Mouse (Mus musculus): ENCODE results near the gene Desi1. TPM values are rescaled to one million over a fixed set of nuclear protein-coding genes. Genes with fewer than 3 reads are reported as not detected.

Desi1 gene
- total RNA-seq, 1 experiment from 2014 or later: 8.3 TPM

- ATAC-seq (replicated peaks in 1 of 2; ENCODE audit: insufficient read depth in 1 of 2, low FRiP score in 2 of 2, low TSS enrichment in 1 of 2, low read depth in 1 of 2, poor library complexity in 2 of 2, severe bottlenecking in 2 of 2): no peak
Measured at GRCm38 (mm10) chr15:82027276-82027675, 6.4 kb downstream of the Desi1 start.

DNA sequence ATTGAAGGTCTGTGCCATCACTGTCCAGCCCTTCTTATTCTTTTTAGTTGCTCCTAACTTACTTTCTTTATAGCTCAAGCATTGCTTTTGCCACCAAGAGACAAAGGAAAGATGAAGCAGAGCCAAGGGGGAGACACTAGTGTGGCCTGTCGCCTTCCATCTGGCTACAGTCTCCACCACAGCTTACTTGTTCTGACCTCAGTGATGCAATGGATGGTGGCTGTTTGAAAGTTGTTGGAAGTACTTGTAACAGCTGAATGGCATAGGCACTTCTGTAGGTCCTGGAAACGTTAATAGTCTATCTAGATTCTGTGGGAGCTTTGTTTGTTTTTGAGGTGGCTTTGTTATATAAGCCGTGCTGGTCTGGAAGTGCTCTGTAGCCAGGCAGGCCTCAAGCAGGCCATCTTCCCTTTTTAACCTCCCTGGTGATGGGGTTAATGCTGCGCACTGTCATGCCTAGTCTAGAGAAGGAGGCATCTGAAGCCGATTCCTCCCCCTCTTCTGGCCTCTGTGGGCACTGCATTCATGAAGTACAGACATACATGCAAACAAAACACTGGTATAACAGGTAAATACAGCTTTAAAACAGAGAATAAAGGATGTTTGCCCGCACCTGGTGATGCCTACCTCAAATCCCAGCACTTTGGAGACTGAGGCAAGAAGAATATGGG lies 9.6 kb downstream of the Desi1 start:
- ATAC-seq (replicated peaks in 1 of 2; ENCODE audit: insufficient read depth in 1 of 2, low FRiP score in 2 of 2, low TSS enrichment in 1 of 2, low read depth in 1 of 2, poor library complexity in 2 of 2, severe bottlenecking in 2 of 2): no peak

- ATAC-seq (replicated peaks in 1 of 2; ENCODE audit: insufficient read depth in 1 of 2, low FRiP score in 2 of 2, low TSS enrichment in 1 of 2, low read depth in 1 of 2, poor library complexity in 2 of 2, severe bottlenecking in 2 of 2): peak; percentile 52 to 85
Measured at GRCm38 (mm10) chr15:82022535-82023088, 11.1 kb downstream of the Desi1 start.

- no peak for ATAC-seq (replicated peaks in 1 of 2; ENCODE audit: insufficient read depth in 1 of 2, low FRiP score in 2 of 2, low TSS enrichment in 1 of 2, low read depth in 1 of 2, poor library complexity in 2 of 2, severe bottlenecking in 2 of 2)
Measured at GRCm38 (mm10) chr15:82019288-82019687, 14.4 kb downstream of the Desi1 start.

GRCm38 (mm10) chr15:82017461-82017860 lies 16.2 kb downstream of the Desi1 start:
- ATAC-seq (replicated peaks in 1 of 2; ENCODE audit: insufficient read depth in 1 of 2, low FRiP score in 2 of 2, low TSS enrichment in 1 of 2, low read depth in 1 of 2, poor library complexity in 2 of 2, severe bottlenecking in 2 of 2): no peak

GRCm38 (mm10) chr15:82016830-82017229 lies 16.8 kb downstream of the Desi1 start:
- ATAC-seq (replicated peaks in 1 of 2; ENCODE audit: insufficient read depth in 1 of 2, low FRiP score in 2 of 2, low TSS enrichment in 1 of 2, low read depth in 1 of 2, poor library complexity in 2 of 2, severe bottlenecking in 2 of 2): no peak

GRCm38 (mm10) chr15:82016101-82016808 lies 17.4 kb downstream of the Desi1 start:
- ATAC-seq (replicated peaks in 1 of 2; ENCODE audit: insufficient read depth in 1 of 2, low FRiP score in 2 of 2, low TSS enrichment in 1 of 2, low read depth in 1 of 2, poor library complexity in 2 of 2, severe bottlenecking in 2 of 2): peak; percentile 91 to 95

- ATAC-seq (replicated peaks in 1 of 2; ENCODE audit: insufficient read depth in 1 of 2, low FRiP score in 2 of 2, low TSS enrichment in 1 of 2, low read depth in 1 of 2, poor library complexity in 2 of 2, severe bottlenecking in 2 of 2): no peak
Measured at GRCm38 (mm10) chr15:82015392-82016100, 18.1 kb downstream of the Desi1 start.

- no peak for ATAC-seq (replicated peaks in 1 of 2; ENCODE audit: insufficient read depth in 1 of 2, low FRiP score in 2 of 2, low TSS enrichment in 1 of 2, low read depth in 1 of 2, poor library complexity in 2 of 2, severe bottlenecking in 2 of 2)
Measured at GRCm38 (mm10) chr15:82014745-82015391, 18.8 kb downstream of the Desi1 start.

- ATAC-seq (replicated peaks in 1 of 2; ENCODE audit: insufficient read depth in 1 of 2, low FRiP score in 2 of 2, low TSS enrichment in 1 of 2, low read depth in 1 of 2, poor library complexity in 2 of 2, severe bottlenecking in 2 of 2): no peak
Measured at GRCm38 (mm10) chr15:82011947-82012346, 21.7 kb downstream of the Desi1 start.

GRCm38 (mm10) chr15:82004257-82004656 lies 29.4 kb downstream of the Desi1 start:
- ATAC-seq (replicated peaks in 1 of 2; ENCODE audit: insufficient read depth in 1 of 2, low FRiP score in 2 of 2, low TSS enrichment in 1 of 2, low read depth in 1 of 2, poor library complexity in 2 of 2, severe bottlenecking in 2 of 2): no peak

GRCm38 (mm10) chr15:81993992-81994391 lies 39.7 kb downstream of the Desi1 start:
- ATAC-seq (replicated peaks in 1 of 2; ENCODE audit: insufficient read depth in 1 of 2, low FRiP score in 2 of 2, low TSS enrichment in 1 of 2, low read depth in 1 of 2, poor library complexity in 2 of 2, severe bottlenecking in 2 of 2): no peak

DNA sequence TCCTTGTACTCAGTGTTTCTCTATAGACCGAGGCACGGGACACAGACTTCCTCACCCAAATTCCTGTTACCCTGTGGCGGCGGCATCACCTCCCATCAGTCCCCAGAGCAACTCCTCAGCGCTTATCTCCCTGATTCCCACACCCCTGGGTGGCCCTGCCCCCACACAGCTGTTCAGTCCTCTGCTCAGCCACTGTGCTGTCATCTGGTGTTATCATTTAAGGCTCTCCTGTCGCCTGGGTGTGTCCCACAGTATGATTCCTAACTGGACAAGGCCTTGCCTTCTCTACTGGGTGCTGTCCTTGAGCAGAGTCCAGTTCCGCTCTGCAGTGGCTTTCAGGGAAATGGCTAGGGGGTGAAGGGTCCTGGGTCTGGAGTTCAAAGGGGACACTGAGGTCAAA lies 43.1 kb downstream of the Desi1 start:
- no peak for ATAC-seq (replicated peaks in 1 of 2; ENCODE audit: insufficient read depth in 1 of 2, low FRiP score in 2 of 2, low TSS enrichment in 1 of 2, low read depth in 1 of 2, poor library complexity in 2 of 2, severe bottlenecking in 2 of 2)

- ATAC-seq (replicated peaks in 1 of 2; ENCODE audit: insufficient read depth in 1 of 2, low FRiP score in 2 of 2, low TSS enrichment in 1 of 2, low read depth in 1 of 2, poor library complexity in 2 of 2, severe bottlenecking in 2 of 2): peak; percentile 69 to 89
Measured at GRCm38 (mm10) chr15:81989371-81990062, 44.1 kb downstream of the Desi1 start.

GRCm38 (mm10) chr15:81987646-81988045 lies 46.0 kb downstream of the Desi1 start, which contains the start of gene Xrcc6:
Xrcc6 (plus strand) TSS chr15:81987835.
- ATAC-seq (replicated peaks in 1 of 2; ENCODE audit: insufficient read depth in 1 of 2, low FRiP score in 2 of 2, low TSS enrichment in 1 of 2, low read depth in 1 of 2, poor library complexity in 2 of 2, severe bottlenecking in 2 of 2): no peak

DNA sequence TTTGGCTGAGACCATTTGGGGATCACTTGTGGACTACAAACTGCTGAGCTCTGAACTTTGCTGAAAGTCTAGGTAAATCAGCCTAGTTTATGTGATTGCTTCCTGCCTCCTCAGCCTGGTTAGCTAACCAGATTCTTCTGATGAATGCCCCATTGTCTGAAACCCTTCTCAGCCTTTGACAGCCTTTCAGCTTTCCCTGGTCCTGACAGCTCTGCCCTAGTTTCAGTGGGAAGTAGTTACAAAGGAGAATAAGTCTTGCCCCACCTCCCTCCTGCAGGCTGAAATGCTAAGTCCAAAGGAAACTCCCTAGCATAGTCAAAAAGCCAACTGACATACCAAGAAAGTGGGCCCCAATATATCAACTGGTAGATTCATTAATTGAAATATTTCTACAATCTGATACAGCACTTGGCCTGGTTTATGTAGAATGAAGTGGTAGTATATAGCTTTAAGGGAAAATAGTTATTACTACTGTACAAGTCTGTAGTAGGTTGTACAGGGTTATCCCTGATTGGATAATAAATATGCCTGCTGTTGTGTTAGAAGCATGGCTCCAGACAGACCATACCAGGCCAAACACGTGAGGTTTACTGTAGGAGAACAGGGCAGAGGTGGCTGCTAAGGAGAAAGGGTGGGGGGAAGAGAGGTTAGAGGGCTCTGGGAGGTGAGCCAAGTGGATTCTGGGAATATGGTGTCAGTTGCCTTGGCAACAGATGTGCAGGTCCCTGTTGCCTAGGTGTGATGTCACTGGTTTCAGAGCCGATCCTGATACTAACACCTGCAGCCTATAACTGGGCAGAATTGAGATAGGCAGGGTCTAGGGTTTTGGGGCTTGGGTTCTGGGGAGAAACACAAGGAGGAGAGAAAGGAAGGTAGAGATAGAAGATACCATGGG lies 48.1 kb downstream of the Desi1 start:
- ATAC-seq (replicated peaks in 1 of 2; ENCODE audit: insufficient read depth in 1 of 2, low FRiP score in 2 of 2, low TSS enrichment in 1 of 2, low read depth in 1 of 2, poor library complexity in 2 of 2, severe bottlenecking in 2 of 2): no peak

Measured in hematopoietic stem cell, adult 5-6 weeks (primary cell).